Mouse (Mus musculus) R1 (cell line): ENCODE measurements around the gene Btnl10.
A peak's percentile ranks its signal among the peaks of the same experiment; 100 is the strongest.

Experiments
- DNase-seq: peaks from one replicate; pipeline ENCODE4 v3.0.0-alpha.2; 2018; ENCODE audit warnings: low read depth, low spot score

The Btnl10 gene

GRCm38 (mm10) chr11:58959186-58959825 is 41.6 kb downstream of the Btnl10 start:
- DNase-seq = no peak

DNA sequence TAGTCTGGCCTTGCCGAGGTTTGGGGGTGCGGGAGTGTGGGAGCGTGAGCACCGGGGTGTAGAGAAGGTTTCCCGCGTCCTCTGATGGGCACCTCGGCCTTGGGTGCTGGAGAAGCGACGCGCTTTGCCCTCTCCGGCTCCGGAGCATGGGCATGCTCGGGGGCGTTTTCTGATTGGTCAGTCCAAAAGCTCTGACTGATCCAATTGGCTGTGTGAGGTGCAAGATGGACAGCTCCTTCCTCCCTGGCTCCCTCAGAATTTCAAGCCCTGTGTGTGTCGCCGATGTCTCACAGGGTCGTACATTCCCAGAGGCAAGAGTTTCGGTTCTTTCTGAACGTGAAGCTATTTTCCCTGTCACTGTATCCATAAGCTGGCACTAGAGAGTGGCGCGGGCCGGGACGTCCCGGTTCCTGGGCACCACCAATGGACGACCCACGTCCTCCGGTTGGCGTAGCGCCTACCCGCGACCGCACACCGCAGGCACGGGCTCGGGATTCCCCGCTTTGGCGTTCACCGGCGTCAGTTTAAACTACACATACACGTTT is 42.3 kb downstream of the Btnl10 start:
- peak; percentile 89 for DNase-seq

DNA sequence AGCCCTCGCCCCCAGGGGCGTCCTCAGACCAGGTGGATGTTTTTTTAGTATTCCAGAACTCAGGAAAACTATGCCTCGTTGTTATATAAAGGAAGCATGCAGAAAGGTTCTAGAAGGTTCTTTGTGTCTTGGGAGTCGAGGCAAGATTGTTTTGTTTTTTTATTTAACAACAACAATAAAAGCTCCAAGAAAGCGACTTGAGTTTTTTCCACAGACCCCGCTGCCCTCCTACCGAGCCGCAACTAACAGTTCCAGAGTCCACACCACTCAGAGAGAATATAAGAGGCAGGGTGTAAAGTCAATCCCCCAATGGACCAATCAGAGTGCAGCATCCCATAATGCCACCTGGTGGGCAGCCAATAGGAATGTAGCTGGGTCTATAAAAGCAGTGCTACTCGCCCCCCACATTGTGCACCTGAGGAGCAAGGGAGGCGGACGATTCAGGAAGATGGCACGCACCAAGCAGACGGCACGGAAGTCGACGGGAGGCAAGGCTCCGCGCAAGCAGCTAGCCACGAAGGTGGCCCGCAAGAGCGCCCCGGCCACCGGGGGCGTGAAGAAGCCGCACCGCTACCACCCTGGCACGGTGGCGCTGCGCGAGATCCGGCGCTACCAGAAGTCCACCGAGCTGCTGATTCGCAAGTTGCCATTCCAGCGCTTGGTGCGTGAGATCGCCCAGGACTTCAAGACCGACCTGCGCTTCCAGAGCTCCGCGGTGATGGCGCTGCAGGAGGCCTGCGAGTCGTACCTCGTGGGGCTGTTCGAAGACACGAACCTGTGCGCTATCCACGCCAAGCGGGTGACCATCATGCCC is 43.9 kb downstream of the Btnl10 start:
- DNase-seq = peak; percentile 81

- peak; percentile 74 for DNase-seq
These were observed 45.8 kb downstream of the Btnl10 start for GRCm38 (mm10) chr11:58963543-58963942.

DNA sequence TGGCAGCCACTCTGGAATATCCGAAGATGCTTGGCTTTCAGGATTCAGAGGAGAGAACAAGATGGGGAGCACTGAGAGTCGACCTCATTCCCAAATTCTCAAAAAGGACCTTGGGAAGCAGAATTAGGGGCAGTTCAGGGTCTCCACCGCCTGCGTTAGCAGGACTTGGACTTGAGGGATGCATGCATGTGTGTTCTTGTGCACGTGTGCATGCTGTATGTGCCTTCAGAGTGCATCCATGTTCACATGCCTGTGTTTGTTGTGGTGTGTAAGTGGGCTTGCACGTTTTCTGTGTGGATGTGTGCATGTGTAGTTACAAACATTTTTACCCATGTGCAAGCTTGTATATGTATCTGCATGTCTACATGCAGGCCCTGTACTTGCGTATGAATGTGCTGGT is 46.5 kb downstream of the Btnl10 start:
- DNase-seq = no peak

- DNase-seq = peak; percentile 57
These were observed 47.5 kb downstream of the Btnl10 start for GRCm38 (mm10) chr11:58965001-58965760.

DNA sequence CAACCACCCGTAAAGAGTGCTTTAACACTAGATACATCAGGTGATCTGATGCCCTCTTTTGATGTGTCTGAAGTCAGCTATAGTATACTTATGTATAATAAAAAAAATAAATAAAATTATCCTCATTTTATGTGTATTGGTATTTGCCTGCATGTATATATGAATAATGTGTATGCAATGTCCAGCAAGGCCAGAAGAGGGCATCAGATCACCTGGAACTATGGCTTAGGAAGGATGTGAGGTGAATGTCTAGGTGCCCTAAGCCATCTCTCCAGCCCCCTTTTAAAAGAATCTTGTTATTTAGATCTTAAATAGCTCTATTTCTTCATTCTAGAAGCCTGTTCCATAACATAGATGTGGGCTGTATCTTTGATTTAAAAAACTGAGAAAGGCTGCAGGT is 49.6 kb downstream of the Btnl10 start:
- DNase-seq = peak; percentile 49

DNA sequence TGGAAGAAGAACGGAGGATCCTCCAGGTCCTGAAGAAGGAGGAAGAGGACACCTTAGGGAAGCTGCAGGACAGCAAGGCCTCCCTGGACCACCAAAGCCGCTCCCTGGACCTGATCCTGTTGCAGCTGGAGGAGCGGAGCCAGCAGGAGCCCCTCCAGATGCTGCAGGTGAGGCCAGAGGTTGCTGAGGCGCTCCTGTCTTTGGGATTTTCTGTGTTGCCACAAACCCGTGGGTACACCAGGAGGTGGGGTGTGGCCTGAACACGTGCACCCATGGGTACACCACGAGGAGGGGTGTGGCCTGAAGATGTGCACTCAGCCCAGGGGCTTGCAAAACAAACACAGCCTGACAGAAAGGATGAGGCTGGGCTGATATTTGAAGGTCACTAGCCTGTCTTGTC is 50.8 kb downstream of the Btnl10 start:
- no peak for DNase-seq

GRCm38 (mm10) chr11:58969027-58969426 is 51.3 kb downstream of the Btnl10 start:
- no peak for DNase-seq

DNA sequence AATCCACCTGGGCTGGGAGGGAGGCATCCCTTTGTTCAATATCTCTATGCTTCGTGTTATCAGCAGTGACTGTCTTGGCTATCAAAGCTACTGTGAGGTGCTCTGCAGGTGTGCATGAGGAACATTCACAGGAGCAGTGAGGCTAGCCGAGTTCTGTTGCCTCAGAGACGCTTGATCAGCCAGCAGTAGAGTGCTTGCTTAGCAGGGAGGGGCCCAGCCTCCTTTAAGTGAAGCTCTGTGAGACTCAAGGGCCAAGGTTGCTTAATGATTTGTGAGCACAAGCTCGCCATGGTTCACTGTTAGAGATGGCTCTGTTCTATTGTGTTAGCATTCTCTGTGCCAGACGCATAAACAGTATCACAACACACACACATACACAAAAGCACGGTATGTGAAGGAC is 52.0 kb downstream of the Btnl10 start:
- DNase-seq = no peak

DNA sequence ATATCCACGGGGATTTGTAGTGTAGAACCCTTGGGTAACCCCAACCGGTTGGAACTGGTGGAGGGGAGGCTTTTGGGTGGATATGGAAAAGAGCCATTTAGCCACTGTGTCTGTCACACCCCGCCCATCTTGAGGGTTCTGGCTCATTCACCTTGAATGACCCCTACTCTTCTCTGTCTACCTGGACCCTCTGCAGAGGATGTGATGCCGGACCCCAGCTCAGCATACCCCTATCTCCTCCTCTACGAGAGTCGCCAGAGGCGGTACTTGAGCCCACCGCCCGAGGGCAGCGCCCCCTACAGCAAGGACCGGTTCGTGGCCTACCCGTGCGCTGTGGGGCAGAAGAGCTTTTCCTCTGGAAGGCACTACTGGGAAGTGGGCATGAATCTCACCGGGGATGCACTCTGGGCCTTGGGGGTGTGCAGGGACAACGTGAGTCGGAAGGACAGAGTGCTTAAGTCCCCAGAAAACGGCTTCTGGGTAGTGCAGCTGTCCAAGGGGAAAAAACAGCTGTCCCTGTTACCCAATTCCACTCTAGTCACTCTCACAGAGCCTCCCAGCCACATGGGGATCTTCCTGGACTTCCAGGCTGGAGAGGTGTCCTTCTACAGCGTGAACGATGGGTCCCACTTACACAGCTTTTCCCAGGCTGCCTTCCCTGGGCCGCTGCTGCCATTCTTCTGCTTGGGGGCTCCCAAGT is 53.3 kb downstream of the Btnl10 start:
- peak; percentile 29 for DNase-seq

GRCm38 (mm10) chr11:58971796-58972195 is 54.1 kb downstream of the Btnl10 start:
- no peak for DNase-seq

DNA sequence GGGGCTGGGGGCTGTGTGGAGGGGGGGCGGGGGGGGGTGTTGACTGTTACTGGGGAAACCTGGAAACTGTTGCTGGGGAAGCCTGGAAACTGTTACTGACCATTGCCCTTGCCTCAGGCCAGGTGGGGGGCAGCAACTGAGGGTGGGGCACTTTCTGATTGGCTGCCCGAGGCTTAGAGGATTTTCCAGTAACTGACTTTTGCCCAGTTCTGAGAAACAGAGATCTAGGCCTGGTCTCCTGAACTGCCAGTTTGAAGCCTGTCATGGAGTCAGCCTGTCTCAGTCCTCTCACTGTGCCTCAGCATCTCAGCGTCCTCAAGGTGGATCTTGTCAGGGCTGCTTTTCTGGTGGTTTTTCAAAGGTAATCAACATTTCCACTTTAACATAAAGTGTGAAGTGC is 56.7 kb downstream of the Btnl10 start:
- no peak for DNase-seq
